Mouse (Mus musculus) sigmoid colon, adult 10 weeks (tissue): ENCODE measurements around the gene Ada. TPM values are rescaled to one million over a fixed set of nuclear protein-coding genes. Genes with fewer than 3 reads are reported as not detected.

ENCODE experiments used
- polyA plus RNA-seq: library from polyadenylated mRNA; stranded (reverse); fragments of 350-450 nt; fragmentation: Illumina TruSeq; extraction: RNeasy Lipid Tissue Mini Kit (QIAGEN cat#74804); gene quantifications from one replicate; pipeline ENCODE4 v1.2.3, GENCODE M21; 2014; ENCODE audit warnings: low read depth, low replicate concordance

Ada gene
- polyA plus RNA-seq, result 0.95 TPM

GRCm38 (mm10) chr2:163749647-163750611, at the start of gene Ada:
Ada (minus strand) TSS chr2:163750239.

Other genes starting within 250 kb of the Ada start
- 152 TPM for gene Hnf4a, start 243.4 kb downstream of the Ada start, polyA plus RNA-seq
- gene Ttpal, start 147.9 kb downstream of the Ada start, polyA plus RNA-seq, result 29.0 TPM
- 687 TPM for gene Serinc3, start 105.1 kb downstream of the Ada start, polyA plus RNA-seq
- gene Pkig, start 91.9 kb downstream of the Ada start, polyA plus RNA-seq, result 26.8 TPM
- gene Ccn5, start 70.6 kb upstream of the Ada start, polyA plus RNA-seq, result not detected
- not detected for gene Kcnk15, start 103.4 kb upstream of the Ada start, polyA plus RNA-seq
- 0.85 TPM for gene Rims4, start 168.4 kb upstream of the Ada start, polyA plus RNA-seq
- gene Ywhab, start 244.7 kb upstream of the Ada start, polyA plus RNA-seq, result 286 TPM